Mouse (Mus musculus) stomach, embryonic 16.5 days (tissue): ENCODE measurements around the gene Akt3. TPM values are rescaled to one million over a fixed set of nuclear protein-coding genes. Genes with fewer than 3 reads are reported as not detected.
A peak's percentile ranks its signal among the peaks of the same experiment; 100 is the strongest.

Experiments
- ATAC-seq: fragments of 200-750 bp; cut with Nextera tagmentation; 2 replicates; pipeline ENCODE4 v1.8.0; 2017; ENCODE audit warnings: moderate number of reproducible peaks, moderate TSS enrichment; ENCODE audit not compliant: insufficient read depth, low FRiP score
- H3K27ac ChIP-seq: fragments of 300-500 bp; sonication (generic); 2 replicates; pipeline ENCODE4 v1.5.1; 2014; ENCODE audit warnings: low read length
- H3K27me3 ChIP-seq: fragments of 300-500 bp; sonication (generic); 2 replicates; pipeline ENCODE4 v1.6.1; 2014; ENCODE audit warnings: low read length, control low read depth, mixed read lengths; ENCODE audit not compliant: control insufficient read depth, insufficient read depth
- H3K36me3 ChIP-seq: fragments of 300-500 bp; sonication (generic); 2 replicates; pipeline ENCODE4 v1.6.1; 2014; ENCODE audit warnings: low read length; ENCODE audit not compliant: control insufficient read depth, insufficient read depth
- H3K4me1 ChIP-seq: fragments of 300-500 bp; sonication (generic); 2 replicates; pipeline ENCODE4 v1.6.1; 2014; ENCODE audit warnings: low read length, control low read depth, mixed read lengths; ENCODE audit not compliant: control insufficient read depth, insufficient read depth
- H3K4me2 ChIP-seq: fragments of 300-500 bp; sonication (generic); 2 replicates; pipeline ENCODE4 v1.6.1; 2014; ENCODE audit warnings: low read depth, low read length, mixed read lengths
- H3K4me3 ChIP-seq: fragments of 300-500 bp; sonication (generic); replicated peaks from 2 replicates; pipeline ENCODE4 v1.5.1; 2014; ENCODE audit warnings: mild to moderate bottlenecking, low read length
- H3K9ac ChIP-seq: fragments of 300-500 bp; sonication (generic); 2 replicates; pipeline ENCODE4 v1.6.1; 2014; ENCODE audit warnings: low read length
- H3K9me3 ChIP-seq: fragments of 300-500 bp; sonication (generic); replicated peaks from 2 replicates; pipeline ENCODE4 v1.6.1; 2016; ENCODE audit warnings: low read length, control low read depth; ENCODE audit not compliant: control insufficient read depth
- WGBS: fragments of 180-500 bp; shearing (Covaris S2); extraction: QIAGEN DNeasy Blood & Tissue Kit; methylation state at CpG from one replicate; pipeline ENCODE4 v1.1.7; 2014; 5-methylcytosine and 5-hydroxymethylcytosine counted together
- polyA plus RNA-seq: library from polyadenylated mRNA; unstranded; fragments of >200 nt; fragmentation: Nextera tagmentation; extraction: Ambion mirVana; gene quantifications from 2 replicates; pipeline ENCODE4 v1.2.1, GENCODE M21; 2015

The Akt3 gene
- polyA plus RNA-seq, 1 experiment from 2014 or later: 4.4 TPM

DNA sequence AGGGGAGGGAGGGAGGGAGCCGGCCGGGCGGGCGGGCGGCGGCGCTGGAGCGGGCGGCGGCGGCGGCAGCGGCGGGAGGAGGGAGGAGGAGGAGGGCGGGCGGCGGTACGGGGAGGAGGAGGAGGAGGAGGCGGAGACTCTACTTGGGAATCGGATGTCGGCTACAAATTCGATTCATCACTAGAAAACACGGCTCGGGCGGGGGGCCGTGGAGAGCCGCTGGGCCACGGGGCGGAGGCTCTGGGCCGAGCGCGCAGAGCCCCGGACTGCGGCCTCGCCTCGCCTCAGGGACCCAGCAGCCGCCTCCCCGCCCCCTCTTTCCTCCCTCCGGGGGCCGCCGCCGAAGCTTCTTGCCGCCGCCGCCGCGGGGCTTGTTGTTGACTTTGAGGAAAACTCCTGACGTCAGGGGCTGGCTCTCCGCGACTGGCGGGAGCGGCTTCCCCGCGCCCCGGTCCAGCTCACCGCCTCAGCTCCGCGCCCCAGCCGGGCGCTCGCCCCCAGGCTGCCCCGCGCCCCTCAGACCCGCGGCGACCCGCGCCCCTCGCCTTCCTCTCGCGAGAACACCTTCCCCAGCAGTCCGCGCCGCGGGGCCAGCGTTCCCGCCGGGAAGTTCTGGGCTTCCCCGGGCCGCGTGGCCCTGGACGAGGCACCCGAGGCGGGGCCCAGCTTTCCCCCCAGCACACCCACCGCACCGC is 487 bp upstream of the Akt3 start:
- Histone ChIP-seq H3K4me3 (peak overlapping the region; percentile 87), H3K27me3 (no peaks in the 10 kb centered on the region), H3K4me2 (peak overlapping the region; percentile 82), H3K4me1 (no peaks in the 10 kb centered on the region), H3K9ac (peak overlapping the region; percentile 94), H3K27ac (peak overlapping the region; percentile 90), H3K9me3 (no peaks in the 10 kb centered on the region), H3K36me3 (no peaks in the 10 kb centered on the region)
- peak; percentile 94 for ATAC-seq
- under 1% methylated on average over 65 of the region's 86 CpGs for WGBS

- 1% methylated on average over 63 of the region's 86 CpGs for WGBS
- Histone ChIP-seq H3K4me1 (no peaks in the 10 kb centered on the region), H3K9ac (peak overlapping the region; percentile 94), H3K9me3 (no peaks in the 10 kb centered on the region), H3K4me3 (peak overlapping the region; percentile 87), H3K27me3 (no peaks in the 10 kb centered on the region), H3K4me2 (peak overlapping the region; percentile 82), H3K27ac (peak overlapping the region; percentile 90), H3K36me3 (no peaks in the 10 kb centered on the region)
- peak; percentile 34 for ATAC-seq
These were observed 597 bp downstream of the Akt3 start for GRCm38 (mm10) chr1:177257178-177258033.

DNA sequence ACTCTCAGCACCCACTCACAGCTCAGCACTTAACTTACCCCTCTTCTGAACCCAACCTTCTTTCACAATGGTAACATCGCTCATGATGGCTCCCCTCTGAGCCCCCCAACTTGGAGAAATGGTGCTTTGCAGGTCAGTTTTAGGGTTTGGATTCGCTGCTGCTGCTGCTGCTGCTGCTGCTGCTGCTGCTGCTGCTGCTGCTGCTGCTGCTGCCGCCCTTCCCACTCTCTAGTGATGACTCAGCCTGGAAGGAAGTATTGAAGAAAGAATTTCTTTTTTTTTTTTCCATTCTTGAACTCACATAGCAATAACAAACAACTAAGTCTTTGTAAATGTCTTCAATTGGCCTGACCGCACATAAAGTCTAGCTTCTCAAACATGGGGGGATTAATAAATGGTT is 9.4 kb downstream of the Akt3 start:
- 46% methylated on average over 4 of the region's 4 CpGs for WGBS

GRCm38 (mm10) chr1:177238368-177238767 is 19.6 kb downstream of the Akt3 start:
- Histone ChIP-seq H3K27me3 (no peaks in the 10 kb centered on the region), H3K4me2 (no peak overlapping the region), H3K4me1 (no peaks in the 10 kb centered on the region), H3K4me3 (no peak overlapping the region), H3K36me3 (no peaks in the 10 kb centered on the region), H3K27ac (no peak overlapping the region), H3K9me3 (no peaks in the 10 kb centered on the region), H3K9ac (no peak overlapping the region)
- WGBS: 50% methylated on average over 2 of the region's 2 CpGs
- peak; percentile 60; the same call in 1 of the 2 replicates for ATAC-seq

More for the DNA sequence above, 9.4 kb downstream of the Akt3 start:
- no peak for ATAC-seq
- H3K4me1 ChIP-seq: no peaks in the 10 kb centered on the region
- no peak overlapping the region for H3K27ac ChIP-seq
- H3K9me3 ChIP-seq: no peaks in the 10 kb centered on the region
- H3K36me3 ChIP-seq: no peaks in the 10 kb centered on the region
- no peak overlapping the region for H3K9ac ChIP-seq
- no peaks in the 10 kb centered on the region for H3K27me3 ChIP-seq
- no peak overlapping the region for H3K4me3 ChIP-seq
- no peak overlapping the region for H3K4me2 ChIP-seq

- Histone ChIP-seq H3K4me1 (no peaks in the 10 kb centered on the region), H3K27ac (no peak overlapping the region), H3K9ac (no peak overlapping the region), H3K36me3 (no peaks in the 10 kb centered on the region), H3K9me3 (no peaks in the 10 kb centered on the region), H3K4me2 (no peak overlapping the region), H3K4me3 (no peak overlapping the region), H3K27me3 (no peaks in the 10 kb centered on the region)
- no peak for ATAC-seq
- 64% methylated on average over 2 of the region's 2 CpGs for WGBS
These were observed 21.3 kb downstream of the Akt3 start for GRCm38 (mm10) chr1:177236695-177237094.

GRCm38 (mm10) chr1:177236249-177236648 is 21.8 kb downstream of the Akt3 start:
- ATAC-seq: no peak
- H3K9ac ChIP-seq: no peak overlapping the region
- H3K36me3 ChIP-seq: no peaks in the 10 kb centered on the region
- H3K4me1 ChIP-seq: no peaks in the 10 kb centered on the region
- no peak overlapping the region for H3K4me2 ChIP-seq
- no peak overlapping the region for H3K4me3 ChIP-seq
- no peaks in the 10 kb centered on the region for H3K27me3 ChIP-seq
- no peaks in the 10 kb centered on the region for H3K9me3 ChIP-seq
- H3K27ac ChIP-seq: no peak overlapping the region

- H3K4me1 ChIP-seq: no peaks in the 10 kb centered on the region
- H3K27me3 ChIP-seq: no peaks in the 10 kb centered on the region
- H3K4me2 ChIP-seq: no peak overlapping the region
- H3K36me3 ChIP-seq: no peaks in the 10 kb centered on the region
- H3K27ac ChIP-seq: no peak overlapping the region
- no peaks in the 10 kb centered on the region for H3K9me3 ChIP-seq
- 89% methylated on average over 5 of the region's 5 CpGs for WGBS
- ATAC-seq: no peak
- H3K9ac ChIP-seq: no peak overlapping the region
- no peak overlapping the region for H3K4me3 ChIP-seq
These were observed 23.5 kb downstream of the Akt3 start for GRCm38 (mm10) chr1:177234462-177234861.

GRCm38 (mm10) chr1:177231122-177231521 is 26.9 kb downstream of the Akt3 start:
- H3K27ac ChIP-seq: no peak overlapping the region
- no peaks in the 10 kb centered on the region for H3K36me3 ChIP-seq
- no peak for ATAC-seq
- no peak overlapping the region for H3K4me3 ChIP-seq
- no peak overlapping the region for H3K4me2 ChIP-seq
- no peaks in the 10 kb centered on the region for H3K9me3 ChIP-seq
- no peaks in the 10 kb centered on the region for H3K4me1 ChIP-seq
- no peaks in the 10 kb centered on the region for H3K27me3 ChIP-seq
- no peak overlapping the region for H3K9ac ChIP-seq

DNA sequence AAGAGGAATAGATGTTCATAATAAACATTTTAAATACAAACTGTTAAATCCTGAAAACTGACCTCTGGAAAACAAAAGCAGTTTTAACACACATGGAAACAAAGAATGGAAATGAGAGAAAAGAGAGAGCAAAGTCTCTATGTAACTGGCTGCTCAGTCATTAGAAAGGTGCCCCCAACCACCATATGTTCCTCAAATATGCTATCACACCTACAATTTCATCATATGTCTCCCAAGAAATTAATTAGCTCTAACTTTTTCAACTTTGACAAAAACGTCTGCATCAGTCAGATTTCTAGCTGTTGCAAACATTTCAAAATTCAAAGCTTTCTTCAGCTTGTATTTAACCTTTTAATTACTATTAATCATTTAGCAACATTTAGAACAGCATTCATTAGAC is 59.0 kb downstream of the Akt3 start:
- Histone ChIP-seq H3K4me3 (no peak overlapping the region), H3K4me2 (no peak overlapping the region), H3K9ac (no peak overlapping the region), H3K36me3 (no peaks in the 10 kb centered on the region), H3K9me3 (no peaks in the 10 kb centered on the region), H3K27ac (no peak overlapping the region), H3K27me3 (no peaks in the 10 kb centered on the region), H3K4me1 (no peaks in the 10 kb centered on the region)
- ATAC-seq: no peak
- WGBS: 66% methylated on average over 1 of the region's 1 CpGs
